Mouse (Mus musculus): ENCODE measurements at regions not wholly inside any gene's neighbourhood (a gene's known extent, or its start where the extent isn't known, plus 50 kb on each side); places are given as distances from the start of the nearest gene placed in this dataset.

GRCm38 (mm10) chr10:17621703-17622385, 101.2 kb upstream of the Cited2 start:
- no peak for DNase-seq (ENCODE audit: low read depth in 3 of 3, low spot score in 3 of 3)
- no peaks in the 10 kb centered on the region for H3K27me3 ChIP-seq (ENCODE audit: control insufficient read depth, insufficient read depth, low read length)
- no peak overlapping the region for H3K4me3 ChIP-seq (ENCODE audit: insufficient read depth in 1 of 2, low read depth in 2 of 2, low read length in 2 of 2)
- H3K9me3 ChIP-seq (ENCODE audit: control insufficient read depth, low read length): no peaks in the 10 kb centered on the region
- no peak for ATAC-seq (ENCODE audit: insufficient read depth)
- peaks cover 0 to 2% of the 10 kb centered on the region in 2 experiments; a peak in 1 of 4 replicates for H3K4me1 ChIP-seq (replicated peaks; ENCODE audit: control insufficient read depth in 2 of 2, insufficient read depth in 2 of 2, low read length in 1 of 2)
- H3K4me2 ChIP-seq (ENCODE audit: low read depth): no peak overlapping the region
- H3K27ac ChIP-seq: no peak overlapping the region
- H3K36me3 ChIP-seq (replicated peaks; ENCODE audit: control insufficient read depth, insufficient read depth, low read depth): no peaks in the 10 kb centered on the region
- no peak overlapping the region for H3K9ac ChIP-seq (replicated peaks)
- TF ChIP-seq CTCF (IDR thresholded peaks at IDR 0.05; ENCODE audit: low read depth) (no peak), EP300 (IDR thresholded peaks at IDR 0.05; ENCODE audit: low read depth) (no peak)
- WGBS (ENCODE audit: insufficient replicate concordance): 51% methylated on average over 5 of the region's 5 CpGs

GRCm38 (mm10) chr10:17622802-17623201, 100.2 kb upstream of the Cited2 start:
- no peaks in the 10 kb centered on the region for H3K36me3 ChIP-seq (replicated peaks; ENCODE audit: control insufficient read depth, insufficient read depth, low read depth)
- peaks cover 0 to 2% of the 10 kb centered on the region in 2 experiments; a peak in 1 of 4 replicates for H3K4me1 ChIP-seq (replicated peaks; ENCODE audit: control insufficient read depth in 2 of 2, insufficient read depth in 2 of 2, low read length in 1 of 2)
- no peak overlapping the region for H3K27ac ChIP-seq
- ATAC-seq (ENCODE audit: insufficient read depth) (no peak), DNase-seq (ENCODE audit: low read depth in 3 of 3, low spot score in 3 of 3) (no peak)
- no peaks in the 10 kb centered on the region for H3K27me3 ChIP-seq (ENCODE audit: control insufficient read depth, insufficient read depth, low read length)
- TF ChIP-seq CTCF (IDR thresholded peaks at IDR 0.05; ENCODE audit: low read depth): no peak
- no peak for TF ChIP-seq EP300 (IDR thresholded peaks at IDR 0.05; ENCODE audit: low read depth)
- no peak overlapping the region for H3K9ac ChIP-seq (replicated peaks)
- no peak overlapping the region for H3K4me2 ChIP-seq (ENCODE audit: low read depth)
- no peaks in the 10 kb centered on the region for H3K9me3 ChIP-seq (ENCODE audit: control insufficient read depth, low read length)
- WGBS (ENCODE audit: insufficient replicate concordance): 48% methylated on average over 1 of the region's 1 CpGs
- H3K4me3 ChIP-seq (ENCODE audit: insufficient read depth in 1 of 2, low read depth in 2 of 2, low read length in 2 of 2): no peak overlapping the region

GRCm38 (mm10) chr10:17629709-17630108, 93.3 kb upstream of the Cited2 start:
- 37% methylated on average over 3 of the region's 3 CpGs for WGBS (ENCODE audit: insufficient replicate concordance)
- TF ChIP-seq CTCF (IDR thresholded peaks at IDR 0.05; ENCODE audit: low read depth) (no peak), EP300 (IDR thresholded peaks at IDR 0.05; ENCODE audit: low read depth) (no peak)
- H3K27me3 ChIP-seq (ENCODE audit: control insufficient read depth, insufficient read depth, low read length): no peaks in the 10 kb centered on the region
- H3K4me2 ChIP-seq (ENCODE audit: low read depth): no peak overlapping the region
- ATAC-seq (ENCODE audit: insufficient read depth) (no peak), DNase-seq (ENCODE audit: low read depth in 3 of 3, low spot score in 3 of 3) (no peak)
- no peak overlapping the region for H3K4me3 ChIP-seq (ENCODE audit: insufficient read depth in 1 of 2, low read depth in 2 of 2, low read length in 2 of 2)
- no peaks in the 10 kb centered on the region for H3K36me3 ChIP-seq (replicated peaks; ENCODE audit: control insufficient read depth, insufficient read depth, low read depth)
- H3K9ac ChIP-seq (replicated peaks): no peak overlapping the region
- H3K4me1 ChIP-seq (replicated peaks; ENCODE audit: control insufficient read depth in 2 of 2, insufficient read depth in 2 of 2, low read length in 1 of 2): 0 out of 4 replicates have a peak, but pooled peaks cover 0 to 3% of the 10 kb centered on the region in 2 experiments
- H3K9me3 ChIP-seq (ENCODE audit: control insufficient read depth, low read length): no peaks in the 10 kb centered on the region
- H3K27ac ChIP-seq: no peak overlapping the region

GRCm38 (mm10) chr10:17630861-17631581, 92.0 kb upstream of the Cited2 start:
- H3K9ac ChIP-seq (replicated peaks): no peak overlapping the region
- H3K4me3 ChIP-seq (ENCODE audit: insufficient read depth in 1 of 2, low read depth in 2 of 2, low read length in 2 of 2): no peak overlapping the region
- no peak for ATAC-seq (ENCODE audit: insufficient read depth)
- no peaks in the 10 kb centered on the region for H3K9me3 ChIP-seq (ENCODE audit: control insufficient read depth, low read length)
- TF ChIP-seq CTCF (IDR thresholded peaks at IDR 0.05; ENCODE audit: low read depth) (no peak), EP300 (IDR thresholded peaks at IDR 0.05; ENCODE audit: low read depth) (no peak)
- DNase-seq (ENCODE audit: low read depth in 3 of 3, low spot score in 3 of 3): no peak
- no peaks in the 10 kb centered on the region for H3K36me3 ChIP-seq (replicated peaks; ENCODE audit: control insufficient read depth, insufficient read depth, low read depth)
- 64% methylated on average over 4 of the region's 4 CpGs for WGBS (ENCODE audit: insufficient replicate concordance)
- no peak overlapping the region for H3K4me2 ChIP-seq (ENCODE audit: low read depth)
- no peaks in the 10 kb centered on the region for H3K27me3 ChIP-seq (ENCODE audit: control insufficient read depth, insufficient read depth, low read length)
- H3K27ac ChIP-seq: no peak overlapping the region
- 0 out of 4 replicates have a peak, but pooled peaks cover 0 to 3% of the 10 kb centered on the region in 2 experiments for H3K4me1 ChIP-seq (replicated peaks; ENCODE audit: control insufficient read depth in 2 of 2, insufficient read depth in 2 of 2, low read length in 1 of 2)

GRCm38 (mm10) chr10:17631817-17632216, 91.2 kb upstream of the Cited2 start:
- Histone ChIP-seq H3K27me3 (ENCODE audit: control insufficient read depth, insufficient read depth, low read length) (no peaks in the 10 kb centered on the region), H3K4me2 (ENCODE audit: low read depth) (no peak overlapping the region), H3K4me1 (replicated peaks; ENCODE audit: control insufficient read depth in 2 of 2, insufficient read depth in 2 of 2, low read length in 1 of 2) (0 out of 4 replicates have a peak, but pooled peaks cover 0 to 3% of the 10 kb centered on the region in 2 experiments), H3K9me3 (ENCODE audit: control insufficient read depth, low read length) (no peaks in the 10 kb centered on the region), H3K4me3 (ENCODE audit: insufficient read depth in 1 of 2, low read depth in 2 of 2, low read length in 2 of 2) (no peak overlapping the region), H3K36me3 (replicated peaks; ENCODE audit: control insufficient read depth, insufficient read depth, low read depth) (no peaks in the 10 kb centered on the region), H3K27ac (no peak overlapping the region), H3K9ac (replicated peaks) (no peak overlapping the region)
- no peak for TF ChIP-seq CTCF (IDR thresholded peaks at IDR 0.05; ENCODE audit: low read depth)
- no peak for TF ChIP-seq EP300 (IDR thresholded peaks at IDR 0.05; ENCODE audit: low read depth)
- WGBS (ENCODE audit: insufficient replicate concordance): 48% methylated on average over 5 of the region's 5 CpGs
- DNase-seq (ENCODE audit: low read depth in 3 of 3, low spot score in 3 of 3): no peak
- ATAC-seq (ENCODE audit: insufficient read depth): no peak

All from liver, embryonic 14.5 days (tissue).